Comparison of ENCODE assay signal across 19 mouse cellular contexts in the genomic region with DNA sequence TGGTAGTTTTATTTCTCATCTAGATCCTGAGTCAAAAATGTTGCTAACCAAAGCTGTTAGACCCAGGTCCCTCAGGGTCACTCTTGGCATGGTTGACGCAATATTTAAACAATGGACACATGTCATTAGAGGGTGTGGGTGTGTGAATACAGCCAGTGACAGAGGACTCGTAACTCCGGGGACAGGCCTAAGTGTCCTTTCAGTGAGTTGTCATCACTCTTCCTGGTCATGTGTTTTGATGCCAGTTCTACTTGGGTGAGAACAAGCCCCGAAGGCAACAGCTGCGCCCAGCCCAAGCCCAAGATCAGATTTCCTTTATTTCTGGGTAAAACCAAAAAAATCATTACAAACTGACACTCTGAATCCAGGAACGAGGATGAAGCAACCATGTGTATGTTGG.
DNase-seq lines count a peak whose midpoint lies in the region; ATAC-seq lines count a peak whose summit lies in the region.
"Had no signal": no experiment of that assay in that cellular context is flagged by ENCODE, and none has a peak within 500 bp of the region (broad histone marks: within the 10 kb centered on the region; RNA-seq: fewer than 3 reads in every experiment).

No protein-coding gene starts in this region.

- H3K4me1 ChIP-seq in heart, embryonic 10.5 days: peaks cover 23% of the 10 kb centered on the region
- H3K4me1 ChIP-seq in heart, embryonic 15.5 days (replicated peaks): peaks cover 9% of the 10 kb centered on the region
- H3K4me1 ChIP-seq in brown adipose tissue, adult 24 weeks (ENCODE audit: control insufficient read depth, insufficient read depth, insufficient read length, low read length): peaks cover 15% of the 10 kb centered on the region
- H3K4me1 ChIP-seq: forebrain, embryonic 13.5 days had no signal

- intact Hi-C loops in heart, postnatal 14 days (cut with DNase I): no loop called here
- intact Hi-C loops in heart, postnatal 36 days (cut with DNase I): loop anchor here (5.0 kb wide), 3 partner anchors 37 to 202 kb away; a partner anchor contains a TSS

- H3K4me3 ChIP-seq in heart, embryonic 10.5 days: no peak overlapping the region
- H3K4me3 ChIP-seq in heart, embryonic 15.5 days: no peak overlapping the region
- no peak overlapping the region for H3K4me3 ChIP-seq in brown adipose tissue, adult 24 weeks (ENCODE audit: insufficient read depth, low read depth, low read length)
- H3K4me3 ChIP-seq: embryonic facial prominence, embryonic 10.5 days; forebrain, embryonic 13.5 days; hindbrain, embryonic 13.5 days had no signal

- peak; percentile 83 for DNase-seq in heart, embryonic 10.5 days (ENCODE audit: low spot score)
- DNase-seq in heart, postnatal 14 days: no peak
- DNase-seq in heart, postnatal 36 days: no peak
- DNase-seq in heart, postnatal 4 days: peak; percentile 26
- DNase-seq in right cerebral cortex, adult 2 months (ENCODE audit: low spot score in 2 of 2): no peak
- no peak for DNase-seq in kidney, postnatal 4 days
- DNase-seq: adrenal gland, postnatal 14 days; cerebellum, adult 18-20 months; cerebellum, adult 9-11 months; cerebellum, postnatal 36 days; forebrain, postnatal 0 days; gastrocnemius, postnatal 14 days; kidney, adult 11 months had no signal

- H3K9ac ChIP-seq in heart, embryonic 15.5 days: no peak overlapping the region
- H3K9ac ChIP-seq: forebrain, embryonic 13.5 days; forebrain, postnatal 0 days; hindbrain, embryonic 13.5 days had no signal

- no peaks in the 10 kb centered on the region for H3K36me3 ChIP-seq in heart, embryonic 10.5 days
- H3K36me3 ChIP-seq in heart, embryonic 15.5 days: no peaks in the 10 kb centered on the region
- H3K36me3 ChIP-seq: embryonic facial prominence, embryonic 10.5 days; hindbrain, embryonic 13.5 days had no signal

- no peak overlapping the region for H3K4me2 ChIP-seq in heart, embryonic 15.5 days
- H3K4me2 ChIP-seq: forebrain, embryonic 13.5 days; hindbrain, embryonic 13.5 days had no signal

- H3K27me3 ChIP-seq in heart, embryonic 10.5 days (ENCODE audit: insufficient read depth, poor library complexity, severe bottlenecking): 0 out of 2 replicates have a peak, but pooled peaks cover 5% of the 10 kb centered on the region
- H3K27me3 ChIP-seq in heart, embryonic 15.5 days: 0 out of 2 replicates have a peak, but pooled peaks cover 7% of the 10 kb centered on the region
- H3K27me3 ChIP-seq: forebrain, embryonic 13.5 days; hindbrain, embryonic 13.5 days had no signal

- H3K9me3 ChIP-seq in heart, embryonic 10.5 days: no peaks in the 10 kb centered on the region
- H3K9me3 ChIP-seq in heart, embryonic 15.5 days (replicated peaks): no peaks in the 10 kb centered on the region
- H3K9me3 ChIP-seq: embryonic facial prominence, embryonic 10.5 days; forebrain, embryonic 13.5 days; hindbrain, embryonic 13.5 days had no signal

- 37% methylated on average over 6 of the region's 6 CpGs for WGBS in heart, embryonic 10.5 days
- 43% methylated on average over 6 of the region's 6 CpGs for WGBS in heart, embryonic 15.5 days

- H3K27ac ChIP-seq in heart, embryonic 10.5 days: no peak overlapping the region; the same call in 1 of the 2 replicates
- no peak overlapping the region for H3K27ac ChIP-seq in heart, embryonic 15.5 days
- H3K27ac ChIP-seq in brown adipose tissue, adult 24 weeks (replicated peaks; ENCODE audit: low read depth, low read length): peak overlapping the region; percentile 92
- H3K27ac ChIP-seq: embryonic facial prominence, embryonic 10.5 days; forebrain, embryonic 13.5 days; hindbrain, embryonic 13.5 days; hindbrain, postnatal 0 days had no signal

- ATAC-seq in heart, embryonic 15.5 days (replicated peaks; ENCODE audit: insufficient number of reproducible peaks, insufficient read depth, low FRiP score, low read depth): peak; percentile 64
- ATAC-seq: forebrain, postnatal 0 days; hindbrain, postnatal 0 days had no signal

Comparison
In these comparisons a context has a peak if more than half of its experiments do, and no peak if none do; other contexts are left out.
1. DNase-seq: peak in heart, embryonic 10.5 days (single experiment) and heart, postnatal 4 days (single experiment); none in heart, postnatal 14 days (0 of 2), heart, postnatal 36 days (0 of 2), right cerebral cortex, adult 2 months (0 of 2) and kidney, postnatal 4 days (0 of 2).